Mouse (Mus musculus) G1E (cell line): ENCODE results near the gene Pid1.

Experiments used
- CTCF ChIP-seq: IDR thresholded peaks from 2 replicates; pipeline ENCODE4 v1.5.1; 2012; ENCODE audit warnings: low read depth, low read length, inconsistent platforms, mixed read lengths
- GATA1 ChIP-seq: IDR thresholded peaks from 2 replicates; pipeline ENCODE4 v1.6.1; 2012; ENCODE audit warnings: borderline replicate concordance, low read length, inconsistent platforms, mixed read lengths
- GATA2 ChIP-seq: IDR thresholded peaks from 2 replicates; pipeline ENCODE4 v1.6.1; 2012; ENCODE audit warnings: low read depth, low read length, inconsistent platforms, borderline replicate concordance
- POLR2AphosphoS5 ChIP-seq: IDR thresholded peaks from 2 replicates; pipeline ENCODE4 v1.6.1; 2012; ENCODE audit warnings: low read depth, low read length, inconsistent platforms; ENCODE audit not compliant: insufficient replicate concordance
- TAL1 ChIP-seq: conservative IDR thresholded peaks from 2 replicates; pipeline ENCODE4 v1.6.1; 2012; ENCODE audit warnings: low read depth, low read length, inconsistent platforms, mixed read lengths

DNA sequence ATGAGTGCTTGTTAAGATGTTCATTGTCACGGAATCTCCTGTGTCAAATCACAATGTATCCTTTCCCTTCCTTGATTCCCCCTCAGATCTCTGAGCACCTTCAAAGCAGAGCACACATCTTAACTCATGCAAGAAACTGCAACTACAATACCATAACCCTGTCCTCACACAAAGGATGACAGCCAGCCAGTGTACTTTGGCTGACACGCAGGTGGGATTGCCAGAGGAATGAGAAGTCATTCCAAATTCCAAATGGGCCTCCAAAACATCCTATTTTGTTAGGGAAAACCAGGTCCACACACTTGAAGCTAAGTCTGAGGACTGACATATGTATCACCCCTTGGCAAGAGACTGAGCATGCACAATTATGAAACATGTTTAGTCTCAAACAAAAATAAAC lies 45.5 kb upstream of the Pid1 start:
- TF ChIP-seq CTCF (no peak), GATA1 (no peak), TAL1 (no peak), POLR2AphosphoS5 (no peak), GATA2 (no peak)
